Mouse (Mus musculus): ENCODE data around the gene Colec11. TPM values are rescaled to one million over a fixed set of nuclear protein-coding genes. Genes with fewer than 3 reads are reported as not detected.
A peak's percentile ranks its signal among the peaks of the same experiment; 100 is the strongest.

Colec11 gene
- polyA plus RNA-seq, 1 experiment from 2014 or later, result 4.3 TPM

- Histone ChIP-seq H3K36me3 (ENCODE audit: control insufficient read depth, insufficient read depth, low read length) (no peaks in the 10 kb centered on the region), H3K27ac (ENCODE audit: low read length) (no peak overlapping the region), H3K4me2 (ENCODE audit: low read depth, low read length) (no peak overlapping the region), H3K9ac (ENCODE audit: low read length) (no peak overlapping the region), H3K4me1 (replicated peaks; ENCODE audit: control insufficient read depth, insufficient read depth, low read length) (peaks cover 10% of the 10 kb centered on the region), H3K9me3 (ENCODE audit: control insufficient read depth, low read length) (no peaks in the 10 kb centered on the region), H3K27me3 (ENCODE audit: control insufficient read depth, insufficient read depth, low read depth, low read length) (no peaks in the 10 kb centered on the region; the same call in 1 of the 2 replicates), H3K4me3 (ENCODE audit: low read length) (no peak overlapping the region)
- ATAC-seq (ENCODE audit: low read depth), result no peak
- 39% methylated on average over 13 of the region's 13 CpGs for WGBS
Measured at GRCm38 (mm10) chr12:28590428-28590827, 32.7 kb downstream of the Colec11 start.

- WGBS, result 7% methylated on average over 24 of the region's 24 CpGs
- Histone ChIP-seq H3K9ac (ENCODE audit: low read length) (peak overlapping the region; percentile 27), H3K4me3 (ENCODE audit: low read length) (peak overlapping the region; percentile 51), H3K36me3 (ENCODE audit: control insufficient read depth, insufficient read depth, low read length) (no peaks in the 10 kb centered on the region), H3K4me2 (ENCODE audit: low read depth, low read length) (peak overlapping the region; percentile 72), H3K9me3 (ENCODE audit: control insufficient read depth, low read length) (no peaks in the 10 kb centered on the region), H3K27me3 (ENCODE audit: control insufficient read depth, insufficient read depth, low read depth, low read length) (no peaks in the 10 kb centered on the region; the same call in 1 of the 2 replicates), H3K27ac (ENCODE audit: low read length) (no peak overlapping the region), H3K4me1 (replicated peaks; ENCODE audit: control insufficient read depth, insufficient read depth, low read length) (peaks cover 10% of the 10 kb centered on the region)
- peak; percentile 93 for ATAC-seq (ENCODE audit: low read depth)
Measured at GRCm38 (mm10) chr12:28589090-28589868, 33.9 kb downstream of the Colec11 start.

GRCm38 (mm10) chr12:28587949-28588348, 35.2 kb downstream of the Colec11 start:
- Histone ChIP-seq H3K4me3 (ENCODE audit: low read length) (no peak overlapping the region), H3K9me3 (ENCODE audit: control insufficient read depth, low read length) (no peaks in the 10 kb centered on the region), H3K4me2 (ENCODE audit: low read depth, low read length) (no peak overlapping the region), H3K27ac (ENCODE audit: low read length) (no peak overlapping the region), H3K36me3 (ENCODE audit: control insufficient read depth, insufficient read depth, low read length) (no peaks in the 10 kb centered on the region), H3K4me1 (replicated peaks; ENCODE audit: control insufficient read depth, insufficient read depth, low read length) (peaks cover 10% of the 10 kb centered on the region), H3K9ac (ENCODE audit: low read length) (no peak overlapping the region), H3K27me3 (ENCODE audit: control insufficient read depth, insufficient read depth, low read depth, low read length) (no peaks in the 10 kb centered on the region; the same call in 1 of the 2 replicates)
- no peak for ATAC-seq (ENCODE audit: low read depth)
- 84% methylated on average over 6 of the region's 6 CpGs for WGBS

GRCm38 (mm10) chr12:28584036-28584435, 39.1 kb downstream of the Colec11 start:
- Histone ChIP-seq H3K27me3 (ENCODE audit: control insufficient read depth, insufficient read depth, low read depth, low read length) (no peaks in the 10 kb centered on the region), H3K9ac (ENCODE audit: low read length) (no peak overlapping the region), H3K4me3 (ENCODE audit: low read length) (no peak overlapping the region), H3K4me2 (ENCODE audit: low read depth, low read length) (no peak overlapping the region), H3K27ac (ENCODE audit: low read length) (no peak overlapping the region), H3K36me3 (ENCODE audit: control insufficient read depth, insufficient read depth, low read length) (no peaks in the 10 kb centered on the region), H3K9me3 (ENCODE audit: control insufficient read depth, low read length) (no peaks in the 10 kb centered on the region), H3K4me1 (replicated peaks; ENCODE audit: control insufficient read depth, insufficient read depth, low read length) (no peaks in the 10 kb centered on the region)
- no peak for ATAC-seq (ENCODE audit: low read depth)
- 48% methylated on average over 3 of the region's 3 CpGs for WGBS

GRCm38 (mm10) chr12:28582423-28582822, 40.8 kb downstream of the Colec11 start, which contains the start of gene Allc:
TSS of gene Allc (minus strand) at chr12:28582523.
- WGBS, result 70% methylated on average over 8 of the region's 8 CpGs

GRCm38 (mm10) chr12:28579132-28579531, 44.0 kb downstream of the Colec11 start:
- H3K27ac ChIP-seq (ENCODE audit: low read length), result no peak overlapping the region
- H3K27me3 ChIP-seq (ENCODE audit: control insufficient read depth, insufficient read depth, low read depth, low read length), result no peaks in the 10 kb centered on the region
- no peak overlapping the region for H3K4me2 ChIP-seq (ENCODE audit: low read depth, low read length)
- WGBS, result 29% methylated on average over 4 of the region's 4 CpGs
- no peaks in the 10 kb centered on the region for H3K9me3 ChIP-seq (ENCODE audit: control insufficient read depth, low read length)
- no peaks in the 10 kb centered on the region for H3K36me3 ChIP-seq (ENCODE audit: control insufficient read depth, insufficient read depth, low read length)
- ATAC-seq (ENCODE audit: low read depth), result no peak
- H3K4me1 ChIP-seq (replicated peaks; ENCODE audit: control insufficient read depth, insufficient read depth, low read length), result no peaks in the 10 kb centered on the region
- no peak overlapping the region for H3K4me3 ChIP-seq (ENCODE audit: low read length)
- no peak overlapping the region for H3K9ac ChIP-seq (ENCODE audit: low read length)

More at GRCm38 (mm10) chr12:28582423-28582822, 40.8 kb downstream of the Colec11 start, which contains the start of gene Allc:
- Histone ChIP-seq H3K4me3 (ENCODE audit: low read length) (no peak within 1 kb of the TSS), H3K36me3 (ENCODE audit: control insufficient read depth, insufficient read depth, low read length) (no peaks in the 10 kb centered on the region), H3K9me3 (ENCODE audit: control insufficient read depth, low read length) (no peaks in the 10 kb centered on the region), H3K4me2 (ENCODE audit: low read depth, low read length) (no peak within 1 kb of the TSS), H3K27me3 (ENCODE audit: control insufficient read depth, insufficient read depth, low read depth, low read length) (no peaks in the 10 kb centered on the region), H3K4me1 (replicated peaks; ENCODE audit: control insufficient read depth, insufficient read depth, low read length) (no peaks in the 10 kb centered on the region), H3K9ac (ENCODE audit: low read length) (no peak within 1 kb of the TSS), H3K27ac (ENCODE audit: low read length) (no peak within 1 kb of the TSS)
- ATAC-seq (ENCODE audit: low read depth), result no peak

GRCm38 (mm10) chr12:28578147-28578546, 45.0 kb downstream of the Colec11 start:
- Histone ChIP-seq H3K9ac (ENCODE audit: low read length) (no peak overlapping the region), H3K4me3 (ENCODE audit: low read length) (no peak overlapping the region), H3K4me2 (ENCODE audit: low read depth, low read length) (no peak overlapping the region), H3K27me3 (ENCODE audit: control insufficient read depth, insufficient read depth, low read depth, low read length) (no peaks in the 10 kb centered on the region), H3K4me1 (replicated peaks; ENCODE audit: control insufficient read depth, insufficient read depth, low read length) (no peaks in the 10 kb centered on the region), H3K27ac (ENCODE audit: low read length) (no peak overlapping the region), H3K9me3 (ENCODE audit: control insufficient read depth, low read length) (no peaks in the 10 kb centered on the region), H3K36me3 (ENCODE audit: control insufficient read depth, insufficient read depth, low read length) (no peaks in the 10 kb centered on the region)
- 61% methylated on average over 3 of the region's 3 CpGs for WGBS
- ATAC-seq (ENCODE audit: low read depth), result no peak

GRCm38 (mm10) chr12:28575366-28576070, 47.7 kb downstream of the Colec11 start:
- H3K4me2 ChIP-seq (ENCODE audit: low read depth, low read length), result no peak overlapping the region
- 66% methylated on average over 6 of the region's 6 CpGs for WGBS
- H3K4me3 ChIP-seq (ENCODE audit: low read length), result no peak overlapping the region
- no peaks in the 10 kb centered on the region for H3K9me3 ChIP-seq (ENCODE audit: control insufficient read depth, low read length)
- H3K36me3 ChIP-seq (ENCODE audit: control insufficient read depth, insufficient read depth, low read length), result no peaks in the 10 kb centered on the region
- H3K4me1 ChIP-seq (replicated peaks; ENCODE audit: control insufficient read depth, insufficient read depth, low read length), result no peaks in the 10 kb centered on the region
- H3K27me3 ChIP-seq (ENCODE audit: control insufficient read depth, insufficient read depth, low read depth, low read length), result no peaks in the 10 kb centered on the region
- no peak overlapping the region for H3K27ac ChIP-seq (ENCODE audit: low read length)
- ATAC-seq (ENCODE audit: low read depth), result no peak
- no peak overlapping the region for H3K9ac ChIP-seq (ENCODE audit: low read length)

- no peak overlapping the region for H3K4me2 ChIP-seq (ENCODE audit: low read depth, low read length)
- no peaks in the 10 kb centered on the region for H3K36me3 ChIP-seq (ENCODE audit: control insufficient read depth, insufficient read depth, low read length)
- H3K9me3 ChIP-seq (ENCODE audit: control insufficient read depth, low read length), result no peaks in the 10 kb centered on the region
- no peak for ATAC-seq (ENCODE audit: low read depth)
- H3K4me3 ChIP-seq (ENCODE audit: low read length), result no peak overlapping the region
- no peak overlapping the region for H3K27ac ChIP-seq (ENCODE audit: low read length)
- 59% methylated on average over 2 of the region's 2 CpGs for WGBS
- H3K9ac ChIP-seq (ENCODE audit: low read length), result no peak overlapping the region
- no peaks in the 10 kb centered on the region for H3K27me3 ChIP-seq (ENCODE audit: control insufficient read depth, insufficient read depth, low read depth, low read length)
- H3K4me1 ChIP-seq (replicated peaks; ENCODE audit: control insufficient read depth, insufficient read depth, low read length), result no peaks in the 10 kb centered on the region
Measured at GRCm38 (mm10) chr12:28572241-28572640, 50.9 kb downstream of the Colec11 start.
